ENCODE assay signal across 24 mouse cellular contexts in genomic region chr8:67061506-67061905, GRCm38 (mm10).
DNase-seq lines count a peak whose midpoint lies in the region; ATAC-seq and TF ChIP-seq lines count a peak whose summit lies in the region.
"Had no signal": no experiment of that assay in that cellular context is flagged by ENCODE, and none has a peak within 500 bp of the region (broad histone marks: within the 10 kb centered on the region; RNA-seq: fewer than 3 reads in every experiment).

No protein-coding gene starts in this region.

- H3K36me3 ChIP-seq in heart, embryonic 10.5 days, result no peaks in the 10 kb centered on the region
- no peaks in the 10 kb centered on the region for H3K36me3 ChIP-seq in limb, embryonic 14.5 days (ENCODE audit: control insufficient read depth, insufficient read depth, low read length)
- H3K36me3 ChIP-seq in limb, embryonic 10.5 days, result no peaks in the 10 kb centered on the region
- H3K36me3 ChIP-seq: embryonic facial prominence, embryonic 12.5 days; embryonic facial prominence, embryonic 15.5 days; heart, embryonic 13.5 days; hindbrain, embryonic 10.5 days; hindbrain, embryonic 13.5 days; intestine, embryonic 15.5 days had no signal

- no peak overlapping the region for H3K9ac ChIP-seq in limb, embryonic 14.5 days (ENCODE audit: low read depth, low read length, severe bottlenecking)
- H3K9ac ChIP-seq: embryonic facial prominence, embryonic 12.5 days; embryonic facial prominence, embryonic 15.5 days; heart, embryonic 13.5 days; hindbrain, embryonic 13.5 days; intestine, embryonic 15.5 days had no signal

- no peak for ATAC-seq in limb, embryonic 14.5 days (ENCODE audit: low FRiP score, low read depth)
- ATAC-seq: CD4-positive, CD25-positive, alpha-beta regulatory T cell, adult 4 months; forebrain, embryonic 14.5 days; hindbrain, embryonic 16.5 days; intestine, embryonic 15.5 days had no signal

- no peak overlapping the region for H3K4me2 ChIP-seq in limb, embryonic 14.5 days (replicated peaks; ENCODE audit: low read depth, low read length, severe bottlenecking)
- H3K4me2 ChIP-seq: embryonic facial prominence, embryonic 12.5 days; embryonic facial prominence, embryonic 15.5 days; heart, embryonic 13.5 days; hindbrain, embryonic 13.5 days; intestine, embryonic 15.5 days had no signal

- intact Hi-C loops in heart, postnatal 10 days (cut with DNase I), result no loop called here

- H3K9me3 ChIP-seq in heart, embryonic 10.5 days, result no peaks in the 10 kb centered on the region
- no peaks in the 10 kb centered on the region for H3K9me3 ChIP-seq in limb, embryonic 14.5 days (ENCODE audit: control insufficient read depth, low read length)
- H3K9me3 ChIP-seq in limb, embryonic 10.5 days (replicated peaks), result no peaks in the 10 kb centered on the region
- H3K9me3 ChIP-seq: embryonic facial prominence, embryonic 12.5 days; embryonic facial prominence, embryonic 15.5 days; heart, embryonic 13.5 days; hindbrain, embryonic 10.5 days; hindbrain, embryonic 13.5 days; intestine, embryonic 15.5 days had no signal

- H3K27me3 ChIP-seq in heart, embryonic 10.5 days (ENCODE audit: insufficient read depth, poor library complexity, severe bottlenecking), result no peaks in the 10 kb centered on the region
- H3K27me3 ChIP-seq in limb, embryonic 14.5 days (ENCODE audit: control insufficient read depth, insufficient read depth, low read length), result no peaks in the 10 kb centered on the region
- H3K27me3 ChIP-seq in limb, embryonic 10.5 days (ENCODE audit: low read depth, poor library complexity, severe bottlenecking), result no peaks in the 10 kb centered on the region
- H3K27me3 ChIP-seq: embryonic facial prominence, embryonic 12.5 days; embryonic facial prominence, embryonic 15.5 days; heart, embryonic 13.5 days; hindbrain, embryonic 13.5 days; intestine, embryonic 15.5 days had no signal

- no peak overlapping the region for H3K4me3 ChIP-seq in heart, embryonic 10.5 days
- H3K4me3 ChIP-seq in limb, embryonic 14.5 days (replicated peaks; ENCODE audit: low read length), result no peak overlapping the region
- H3K4me3 ChIP-seq in limb, embryonic 10.5 days, result no peak overlapping the region
- H3K4me3 ChIP-seq: embryonic facial prominence, embryonic 12.5 days; embryonic facial prominence, embryonic 15.5 days; gastrocnemius, adult 2 months; heart, embryonic 13.5 days; hindbrain, embryonic 10.5 days; hindbrain, embryonic 13.5 days; intestine, embryonic 15.5 days had no signal

- WGBS in heart, embryonic 10.5 days, result 72% methylated on average over 2 of the region's 2 CpGs
- WGBS in limb, embryonic 14.5 days, result 75% methylated on average over 2 of the region's 2 CpGs
- WGBS in limb, embryonic 10.5 days, result 93% methylated on average over 2 of the region's 2 CpGs

- no peak overlapping the region for H3K27ac ChIP-seq in heart, embryonic 10.5 days
- H3K27ac ChIP-seq in limb, embryonic 14.5 days (replicated peaks; ENCODE audit: low read depth, low read length), result no peak overlapping the region
- no peak overlapping the region for H3K27ac ChIP-seq in limb, embryonic 10.5 days
- H3K27ac ChIP-seq: embryonic facial prominence, embryonic 12.5 days; embryonic facial prominence, embryonic 15.5 days; gastrocnemius, adult 2 months; heart, embryonic 13.5 days; hindbrain, embryonic 10.5 days; hindbrain, embryonic 13.5 days; intestine, embryonic 15.5 days had no signal

- TF ChIP-seq POLR2A in limb, embryonic 14.5 days (IDR thresholded peaks at IDR 0.05; ENCODE audit: borderline replicate concordance, extremely low read depth, insufficient read depth, insufficient read length), result no peak

- DNase-seq in cerebellum, postnatal 14 days, result peak; percentile 39 to 42
- no peak for DNase-seq in cerebellum, adult 9-11 months
- DNase-seq in heart, postnatal 10 days, result peak; percentile 1 to 4
- DNase-seq in heart, embryonic 10.5 days (ENCODE audit: low spot score), result no peak
- DNase-seq in limb, embryonic 14.5 days (ENCODE audit: low spot score), result peak; percentile 8
- no peak for DNase-seq in limb, embryonic 10.5 days (ENCODE audit: low spot score)
- DNase-seq in 3T3-L1 (ENCODE audit: low read depth, low spot score), result peak; percentile 57
- DNase-seq in adrenal gland, adult 8-10 months, result no peak
- DNase-seq: adrenal gland, adult 2 months; adrenal gland, postnatal 25 days; cerebellum, adult 2 months; gastrocnemius, adult 2 months; gastrocnemius, postnatal 14 days; heart, postnatal 36 days; kidney, adult 11 months had no signal

- no peaks in the 10 kb centered on the region for H3K4me1 ChIP-seq in heart, embryonic 10.5 days
- no peaks in the 10 kb centered on the region for H3K4me1 ChIP-seq in limb, embryonic 14.5 days (ENCODE audit: control insufficient read depth, insufficient read depth, low read length)
- H3K4me1 ChIP-seq in limb, embryonic 10.5 days, result no peaks in the 10 kb centered on the region
- H3K4me1 ChIP-seq: embryonic facial prominence, embryonic 12.5 days; embryonic facial prominence, embryonic 15.5 days; heart, embryonic 13.5 days; hindbrain, embryonic 10.5 days; hindbrain, embryonic 13.5 days; intestine, embryonic 15.5 days had no signal

Comparison
In these comparisons a context has a peak if more than half of its experiments do, and no peak if none do; other contexts are left out.
1. DNase-seq: peak in cerebellum, postnatal 14 days (2 of 2), heart, postnatal 10 days (2 of 2), limb, embryonic 14.5 days (single experiment) and 3T3-L1 (single experiment); none in cerebellum, adult 9-11 months (single experiment), heart, embryonic 10.5 days (single experiment), limb, embryonic 10.5 days (single experiment) and adrenal gland, adult 8-10 months (single experiment).